Mouse (Mus musculus): ENCODE measurements around the gene Ttc16.

The Ttc16 gene

DNA sequence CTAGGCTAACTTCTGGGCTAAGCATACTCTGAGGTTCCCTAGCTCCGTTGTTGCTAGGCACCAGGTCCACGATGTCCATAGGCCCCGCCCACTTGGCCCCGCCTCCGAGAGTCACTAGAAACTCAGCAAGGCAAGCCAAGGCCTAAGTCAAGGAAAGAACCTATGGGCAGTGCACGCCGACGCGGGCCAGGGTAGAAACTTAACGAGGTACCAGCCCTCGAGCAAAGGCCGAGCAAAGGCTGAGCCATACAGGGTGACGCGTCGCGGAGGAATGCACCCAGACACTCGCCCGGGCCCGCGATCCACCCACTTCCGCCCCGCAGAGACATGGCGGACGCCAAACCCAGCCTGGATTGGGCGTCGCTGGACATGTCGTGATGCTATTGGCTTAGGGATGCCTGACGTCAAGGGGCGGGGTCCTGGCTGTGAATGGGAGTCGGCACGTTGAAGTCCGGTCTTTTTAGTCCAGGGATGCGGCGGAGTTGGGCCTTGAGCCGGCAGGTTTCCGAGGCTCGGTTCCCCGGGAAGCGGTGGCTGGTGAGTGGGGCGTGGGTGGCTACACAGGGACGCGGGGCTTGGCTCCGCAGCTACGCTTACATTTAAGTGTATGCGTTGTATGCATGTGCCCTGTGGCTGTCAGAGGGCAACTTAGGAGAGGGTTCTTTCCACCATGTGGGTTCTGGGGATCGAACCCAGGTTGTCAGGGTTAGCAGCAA lies at the start of gene Ttc16, which contains the start of gene Ptrh1:
Gene Ttc16 (minus strand): TSS at position 275 of the 716 bp plus-strand sequence.
Gene Ptrh1 (plus strand): TSS at position 428 of the 716 bp plus-strand sequence.
- DNase-seq = peak; percentile 98

DNA sequence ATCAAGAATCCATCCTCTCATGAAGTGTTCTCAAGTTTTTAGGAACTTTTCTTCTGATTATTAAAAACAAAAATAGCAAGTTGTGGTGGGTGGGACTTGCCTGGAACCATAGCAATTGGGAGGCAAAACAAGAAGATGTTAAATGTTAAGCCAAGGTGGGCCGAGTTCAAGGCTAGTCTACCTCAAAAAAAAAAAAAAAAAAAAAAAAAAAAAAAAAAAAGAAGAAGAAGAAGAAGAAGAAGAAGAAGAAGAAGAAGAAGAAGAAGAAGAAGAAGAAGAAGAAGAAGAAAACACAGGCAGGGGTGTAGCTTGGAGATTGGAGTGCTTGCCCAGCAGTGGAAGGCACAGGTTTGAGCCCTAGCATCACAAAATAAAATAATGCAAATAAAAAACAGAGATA lies 49.3 kb upstream of the Ttc16 start:
- no peak for DNase-seq

- no peak for DNase-seq
Observed at GRCm38 (mm10) chr2:32824181-32824580, 48.7 kb upstream of the Ttc16 start.

GRCm38 (mm10) chr2:32823579-32824154 lies 48.2 kb upstream of the Ttc16 start:
- DNase-seq = no peak

DNA sequence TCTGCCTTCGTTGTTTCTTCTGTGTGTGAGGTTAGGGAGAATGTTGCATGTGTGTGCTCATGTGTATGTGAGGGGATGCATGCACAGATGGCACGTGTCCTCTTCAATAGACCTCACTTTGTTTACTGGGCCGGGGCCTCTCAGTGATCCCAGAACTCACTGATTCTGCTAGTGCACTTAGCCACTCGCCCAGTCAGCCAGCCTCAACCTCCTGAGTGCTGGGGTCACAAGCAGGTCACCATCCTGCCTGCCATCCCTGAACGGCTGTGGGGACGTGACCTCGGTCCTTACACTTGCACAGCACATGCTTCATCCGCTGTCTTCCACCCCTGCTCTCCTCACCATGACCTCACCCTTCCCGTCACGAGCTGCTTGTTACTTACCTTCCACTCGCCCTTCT lies 47.7 kb upstream of the Ttc16 start:
- DNase-seq = no peak

DNA sequence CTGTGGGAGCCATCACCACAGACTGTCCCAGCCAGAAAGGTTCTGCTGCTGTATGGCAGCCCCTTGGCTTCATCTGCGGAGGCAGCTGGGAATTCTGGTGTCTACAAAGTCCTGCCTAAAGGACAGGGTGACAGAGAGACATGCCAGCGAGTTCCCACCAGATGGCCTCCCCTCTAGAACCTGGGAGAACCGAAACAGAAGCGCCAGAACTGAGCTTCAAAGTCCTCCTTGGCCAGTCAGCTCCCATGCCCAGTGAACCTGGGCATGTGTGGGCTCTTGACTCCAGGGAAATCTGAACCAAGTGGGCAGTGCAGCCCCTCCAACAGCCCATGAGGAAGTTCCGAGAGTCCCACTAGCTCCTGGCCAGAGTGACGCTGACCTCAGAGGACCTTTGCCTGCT lies 47.2 kb upstream of the Ttc16 start:
- no peak for DNase-seq

DNA sequence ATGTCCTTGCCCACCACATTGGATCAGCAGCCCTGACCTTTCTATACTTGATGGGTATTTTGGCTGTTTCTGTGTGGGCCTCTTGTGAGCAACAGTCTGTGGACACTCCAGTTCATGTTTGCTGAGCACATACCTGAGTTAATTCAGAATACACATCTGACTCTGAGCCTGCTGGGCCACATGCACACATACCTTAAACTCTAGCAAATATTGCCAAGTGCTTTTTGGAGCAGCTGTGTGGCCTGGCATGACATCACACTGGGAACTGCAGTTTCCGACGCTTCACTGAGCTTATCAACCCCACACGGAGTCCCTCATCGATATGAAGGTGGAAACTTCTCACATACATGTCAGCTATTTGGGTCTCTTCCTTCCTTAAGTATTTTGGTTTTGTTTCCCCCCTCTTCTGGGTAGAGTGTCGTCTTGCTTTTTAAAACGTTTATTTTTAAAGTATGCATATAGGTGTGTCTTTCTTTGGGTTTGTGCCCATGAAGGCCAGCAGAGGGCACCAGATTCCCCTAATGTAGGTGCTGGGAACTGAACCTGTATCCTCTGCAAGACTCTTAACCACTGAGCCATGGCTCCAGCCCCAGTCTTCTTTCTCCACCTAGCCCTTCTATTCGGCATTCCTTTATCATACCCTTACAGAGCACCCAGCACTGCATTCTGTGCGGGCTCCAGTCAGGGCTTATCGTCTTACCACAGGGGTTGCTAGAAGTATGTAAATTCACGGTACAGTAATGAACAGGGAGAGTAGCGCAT lies 45.8 kb upstream of the Ttc16 start:
- no peak for DNase-seq

GRCm38 (mm10) chr2:32818208-32818607 lies 42.8 kb upstream of the Ttc16 start:
- DNase-seq = no peak

- no peak for DNase-seq
Observed at GRCm38 (mm10) chr2:32817589-32817988, 42.2 kb upstream of the Ttc16 start.

- no peak for DNase-seq
Observed at GRCm38 (mm10) chr2:32816946-32817581, 41.6 kb upstream of the Ttc16 start.

DNA sequence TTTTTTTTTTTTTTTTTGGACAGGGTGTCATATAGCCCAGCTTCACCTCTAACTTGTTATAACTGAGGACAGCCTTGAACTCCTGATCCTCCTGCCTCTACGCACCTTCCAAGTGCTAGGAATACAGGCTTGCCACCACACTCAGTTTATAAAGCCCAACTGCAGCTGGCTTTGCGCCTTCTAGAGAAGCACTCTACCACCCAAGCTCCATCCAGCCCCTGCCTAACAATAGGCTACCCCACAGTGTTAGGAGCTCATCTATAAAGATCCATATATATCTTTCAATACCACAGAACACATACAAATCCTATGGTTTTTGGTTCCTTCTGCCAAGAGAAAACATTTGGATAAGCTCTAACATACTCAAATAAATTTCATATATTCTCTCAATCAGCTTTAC lies 41.1 kb upstream of the Ttc16 start:
- DNase-seq = no peak

DNA sequence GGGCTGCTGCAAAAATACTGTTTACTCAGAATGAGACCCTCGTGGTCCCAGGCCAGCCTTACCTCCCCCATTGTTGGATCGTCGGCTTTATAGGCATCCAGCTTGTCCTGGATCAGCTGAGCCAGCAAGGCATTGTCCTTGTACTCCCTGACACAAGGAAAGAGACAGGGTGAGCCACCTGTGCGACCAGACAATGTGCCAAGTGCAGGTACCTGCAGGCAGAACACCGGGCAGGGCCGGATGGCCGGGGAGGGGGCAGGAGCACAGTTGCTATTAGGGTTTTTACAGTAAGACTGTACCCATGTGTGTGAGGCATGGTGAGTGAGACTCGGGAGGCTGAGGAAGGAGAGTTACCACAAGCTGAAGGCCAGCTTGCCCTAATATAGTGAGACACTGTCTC lies 36.5 kb upstream of the Ttc16 start:
- no peak for DNase-seq

GRCm38 (mm10) chr2:32808816-32809566 lies 33.6 kb upstream of the Ttc16 start:
- DNase-seq = no peak

GRCm38 (mm10) chr2:32798251-32798962 lies 23.0 kb upstream of the Ttc16 start:
- no peak for DNase-seq

DNA sequence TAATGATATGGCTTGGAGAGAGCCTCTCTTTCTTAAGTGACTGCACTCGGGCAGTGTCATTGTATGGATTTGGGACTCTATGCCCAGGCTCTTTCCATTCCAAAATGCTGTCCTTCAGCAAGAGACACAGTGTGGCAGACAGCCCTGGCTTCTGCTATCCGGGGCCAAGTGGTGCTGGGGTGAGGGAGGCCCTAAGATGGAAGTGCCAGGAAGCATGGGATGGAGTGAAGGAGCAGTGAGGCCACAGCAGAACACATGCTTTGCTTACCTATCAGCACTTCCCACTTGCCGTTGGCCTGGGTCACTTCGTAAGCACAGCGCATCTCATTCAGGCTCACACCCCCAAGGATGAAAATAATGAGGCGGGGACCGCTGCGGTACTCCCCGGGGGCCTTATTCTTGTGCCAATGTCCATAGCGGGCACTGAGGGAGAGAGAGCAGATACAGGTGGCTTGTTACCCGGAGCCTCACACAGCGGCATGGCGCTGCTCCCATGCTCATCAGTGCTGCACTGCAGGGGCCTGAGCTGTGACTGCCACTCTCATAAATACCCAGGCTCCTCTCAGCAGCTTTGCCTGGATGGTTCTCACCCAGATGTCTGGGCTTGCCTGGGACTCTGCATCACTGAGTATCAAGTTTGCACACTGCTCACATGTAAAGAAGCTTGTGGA lies 20.4 kb upstream of the Ttc16 start:
- no peak for DNase-seq

DNA sequence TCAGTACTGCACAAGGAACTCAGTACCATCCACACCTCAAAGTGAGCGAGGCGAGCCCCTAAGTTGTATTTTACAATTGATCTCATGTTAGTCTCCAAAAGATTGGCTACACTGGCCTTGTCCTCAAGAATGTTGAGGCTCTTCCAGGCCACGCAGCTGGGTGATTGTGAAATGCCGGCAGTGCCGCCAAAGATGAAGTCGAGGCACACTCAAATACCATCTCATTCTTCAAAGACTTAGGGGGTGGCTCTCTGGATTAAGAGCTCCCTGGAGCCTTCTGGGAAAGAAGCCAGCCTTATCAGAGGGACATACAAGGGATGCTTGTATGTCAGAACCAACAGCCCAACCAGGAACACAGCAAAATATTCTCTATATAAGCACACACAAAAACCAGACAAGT lies 15.9 kb upstream of the Ttc16 start:
- no peak for DNase-seq

DNA sequence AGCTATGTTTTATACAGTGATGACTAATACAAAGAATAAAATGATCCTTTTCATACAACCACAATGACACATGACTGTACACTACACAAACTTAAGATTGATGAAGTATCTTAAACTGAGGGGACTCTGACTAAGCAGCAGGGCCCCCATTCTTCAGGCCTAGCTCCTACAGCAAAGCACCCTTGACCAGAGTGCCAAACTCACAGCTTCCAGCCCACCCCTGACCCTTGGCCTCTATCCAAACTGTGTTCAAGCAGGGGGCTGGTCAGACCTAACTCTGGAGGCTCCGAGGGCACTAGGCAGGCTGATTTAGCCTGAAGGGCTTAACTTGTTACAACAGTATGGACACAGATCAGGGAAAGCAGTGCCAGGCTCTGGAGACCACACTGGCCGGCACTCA lies 13.1 kb upstream of the Ttc16 start:
- no peak for DNase-seq

- no peak for DNase-seq
Observed at GRCm38 (mm10) chr2:32787176-32787575, 11.7 kb upstream of the Ttc16 start.

DNA sequence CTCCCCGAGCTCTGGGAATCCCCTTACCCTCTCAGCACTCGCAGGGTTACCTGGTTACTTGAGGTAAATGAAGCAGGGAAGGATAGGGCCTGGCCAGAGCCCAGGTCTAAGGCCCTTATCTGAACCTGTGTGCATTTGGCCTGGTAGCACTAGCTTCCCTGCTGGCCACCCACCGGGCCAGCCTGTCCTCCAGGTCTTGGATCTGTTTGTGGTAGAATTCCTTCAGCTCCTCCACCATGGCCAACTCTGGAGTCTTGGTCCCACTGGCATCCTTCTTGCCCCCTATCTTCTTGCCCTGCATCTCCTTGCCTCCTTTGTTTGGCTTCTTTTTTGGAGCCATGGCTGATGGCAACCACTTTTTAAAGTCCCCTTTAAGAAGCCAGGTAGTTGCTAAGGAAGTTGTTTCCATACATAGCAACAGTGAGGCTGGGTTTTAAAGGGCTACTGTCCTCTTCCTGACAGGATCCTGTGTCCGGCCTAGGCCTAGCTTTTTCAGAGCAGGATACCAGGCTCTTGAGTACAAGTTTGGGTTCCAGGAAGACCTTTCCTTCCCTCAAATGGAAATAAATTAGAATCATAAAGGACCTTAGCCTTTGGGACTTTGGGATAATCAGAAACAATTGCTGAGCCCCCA lies 8.7 kb upstream of the Ttc16 start, which contains the start of gene Cfap157:
Gene Cfap157 (minus strand): TSS at position 381 of the 634 bp plus-strand sequence.
- no peak for DNase-seq

GRCm38 (mm10) chr2:32781710-32782109 lies 6.3 kb upstream of the Ttc16 start:
- DNase-seq = no peak

DNA sequence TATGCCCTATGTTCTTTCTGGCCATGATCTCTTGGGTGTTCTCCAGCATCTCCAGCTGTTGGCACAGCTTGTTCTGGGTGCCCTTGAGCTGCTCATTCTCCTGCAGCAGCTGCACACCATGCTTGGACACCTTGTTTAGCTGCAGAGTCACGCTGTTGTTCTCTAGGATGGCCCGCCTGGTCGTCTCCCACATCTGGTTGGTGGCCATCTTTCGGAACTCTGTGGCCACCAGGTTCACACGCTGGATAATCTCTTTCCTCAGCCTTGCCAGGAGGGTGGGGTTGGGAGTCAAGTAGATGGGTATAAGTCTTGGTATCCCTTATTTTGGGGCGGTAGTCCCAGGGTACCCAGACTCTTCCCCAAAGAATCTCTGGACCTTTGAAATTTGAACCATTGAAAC lies 4.3 kb upstream of the Ttc16 start:
- DNase-seq = no peak
